Mouse (Mus musculus): ENCODE data around the gene Apbb2.

The Apbb2 gene

DNA sequence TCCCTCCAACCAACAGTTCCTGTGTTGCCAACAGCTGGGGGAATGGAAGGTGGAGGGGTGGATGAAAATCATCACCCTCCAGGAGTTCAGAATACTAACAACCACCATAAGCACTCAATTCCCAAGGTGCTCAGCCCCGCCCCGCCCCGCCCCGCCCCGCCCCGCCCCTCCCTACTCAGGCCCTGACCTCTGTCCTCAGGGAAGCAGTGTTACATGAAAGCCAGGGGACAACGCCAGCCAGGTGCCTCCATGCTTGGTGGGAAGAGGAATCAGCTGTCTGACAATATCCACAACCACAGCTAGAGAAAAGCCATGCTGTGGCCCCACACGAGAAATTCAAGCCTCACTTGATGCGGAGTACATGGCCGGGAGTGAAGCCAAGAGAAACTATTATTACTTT is 276.7 kb downstream of the Apbb2 start:
- no peak for DNase-seq (ENCODE audit: low read depth, low spot score)

GRCm38 (mm10) chr5:66340356-66341102 is 278.1 kb downstream of the Apbb2 start:
- DNase-seq (ENCODE audit: low read depth, low spot score) = no peak

GRCm38 (mm10) chr5:66338583-66338982 is 280.0 kb downstream of the Apbb2 start:
- no peak for DNase-seq (ENCODE audit: low read depth, low spot score)

GRCm38 (mm10) chr5:66337969-66338345 is 280.6 kb downstream of the Apbb2 start:
- DNase-seq (ENCODE audit: low read depth, low spot score) = peak; percentile 26

DNA sequence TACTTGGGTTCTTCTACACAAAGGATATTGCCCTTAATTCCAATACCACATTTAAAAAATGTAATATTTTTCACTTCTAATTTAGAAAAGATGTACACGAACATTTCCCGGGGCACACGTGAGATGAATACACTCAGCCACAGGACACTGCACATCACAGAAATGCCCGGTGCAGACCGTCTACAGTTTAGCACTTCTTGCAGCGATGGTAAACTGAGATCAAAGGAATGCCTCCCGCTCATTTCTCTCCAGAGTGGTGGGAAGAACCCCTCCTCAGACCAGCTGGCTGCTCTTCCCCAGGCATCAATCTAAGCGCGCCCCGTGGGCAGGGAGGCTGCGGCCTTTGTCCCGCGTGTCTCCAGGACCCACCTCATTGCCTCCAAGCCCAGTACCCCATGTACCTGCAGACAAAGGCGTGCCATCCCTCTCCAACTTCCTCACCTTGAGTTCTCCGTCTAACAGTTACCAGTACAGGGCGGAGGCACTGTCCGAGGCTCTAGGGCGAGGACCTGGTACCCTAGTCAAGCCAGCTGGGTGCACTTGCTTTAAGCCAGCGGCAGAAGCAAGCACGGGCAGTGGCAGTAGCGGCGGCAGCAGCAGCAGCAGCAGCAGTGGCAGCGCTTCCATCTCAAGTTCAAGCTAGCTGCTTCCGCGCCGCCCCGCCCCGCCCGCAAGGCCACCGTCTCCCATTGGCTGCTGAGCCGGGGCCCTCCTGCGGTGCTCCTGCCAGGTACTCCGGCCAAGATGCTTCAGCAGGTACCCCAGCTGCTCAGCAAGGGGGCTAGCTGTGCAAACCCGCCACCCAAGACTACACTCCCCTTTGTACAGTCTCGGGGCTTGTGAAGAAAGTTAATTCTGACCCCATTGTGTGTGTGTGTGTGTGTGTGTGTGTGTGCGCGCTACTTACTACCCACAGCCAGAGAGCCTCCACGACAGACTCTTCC is 281.3 kb downstream of the Apbb2 start:
- DNase-seq (ENCODE audit: low read depth, low spot score) = no peak

GRCm38 (mm10) chr5:66330806-66331205 is 287.8 kb downstream of the Apbb2 start:
- no peak for DNase-seq (ENCODE audit: low read depth, low spot score)

DNA sequence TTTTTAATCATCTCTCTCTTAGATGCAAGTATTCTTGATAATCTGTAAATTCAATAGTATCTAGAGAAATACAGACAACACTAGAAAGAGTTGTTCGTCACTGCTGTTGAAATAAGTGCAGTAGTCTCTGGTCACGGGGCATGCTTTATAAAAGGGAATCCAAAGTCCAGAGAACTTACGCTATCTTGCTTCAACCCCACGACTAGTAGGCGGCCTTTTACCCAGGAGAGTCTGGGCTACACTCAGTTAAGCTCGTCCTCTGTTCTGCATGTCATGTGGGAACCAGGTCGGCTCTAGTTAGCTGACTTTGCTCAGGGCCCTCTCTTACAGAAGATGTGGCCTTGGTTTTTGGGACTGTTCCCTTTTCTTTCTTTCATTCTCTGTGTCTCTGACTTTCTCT is 289.8 kb downstream of the Apbb2 start:
- DNase-seq (ENCODE audit: low read depth, low spot score) = no peak

DNA sequence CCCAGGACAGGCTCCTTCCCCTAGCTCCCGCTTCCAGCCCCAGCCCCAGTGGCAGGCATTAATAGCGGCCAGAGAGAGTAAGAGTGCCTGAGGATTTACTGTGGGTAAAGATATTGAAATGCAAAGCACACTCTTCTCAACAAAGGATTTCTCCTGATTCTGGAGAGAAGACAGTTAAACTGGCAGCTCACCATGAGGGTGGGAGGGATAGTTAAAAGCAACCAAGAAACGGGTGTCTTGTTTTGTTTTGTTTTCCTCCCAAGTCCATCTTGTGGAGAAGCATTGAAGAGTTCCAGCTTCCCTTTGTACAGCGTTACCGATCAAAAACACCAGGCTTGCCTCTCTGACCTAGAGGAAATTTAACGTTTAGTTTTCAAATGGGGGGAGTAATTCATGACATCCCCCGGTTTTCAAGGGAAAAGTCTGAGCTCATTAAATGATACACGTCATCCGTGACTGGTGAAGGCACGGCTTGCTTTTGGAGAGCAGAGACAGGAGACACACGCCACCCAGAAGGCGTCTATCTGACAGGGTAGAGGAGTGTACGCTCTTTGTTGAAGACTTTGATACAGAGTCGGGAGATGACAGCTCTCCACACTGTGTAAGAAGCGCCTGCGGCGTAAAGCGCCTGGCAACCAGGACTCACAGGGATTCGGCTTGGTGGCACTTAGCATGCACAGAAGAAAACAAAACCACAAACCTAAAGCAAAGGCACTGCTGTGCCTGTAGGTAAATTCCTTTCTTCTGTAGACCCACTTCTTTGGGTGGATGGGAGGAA is 290.4 kb downstream of the Apbb2 start:
- no peak for DNase-seq (ENCODE audit: low read depth, low spot score)

DNA sequence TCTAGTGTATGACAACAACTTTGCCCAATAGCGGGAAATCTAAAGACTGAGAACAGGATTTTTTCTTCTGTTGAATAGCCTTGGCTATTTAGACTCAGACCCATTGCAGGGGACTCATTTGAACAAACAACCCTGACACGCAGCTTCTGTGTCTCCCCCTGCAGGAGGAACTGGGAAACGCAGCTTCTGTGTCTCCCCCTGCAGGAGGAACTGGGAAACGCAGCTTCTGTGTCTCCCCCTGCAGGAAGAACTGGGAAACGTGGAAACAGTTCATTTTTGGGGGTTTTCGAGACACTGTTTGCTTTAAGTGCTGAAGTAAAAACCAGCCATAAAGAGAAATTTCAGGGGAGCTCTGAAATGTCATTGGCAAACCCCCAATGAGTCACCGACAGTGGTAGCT is 292.2 kb downstream of the Apbb2 start:
- no peak for DNase-seq (ENCODE audit: low read depth, low spot score)

- no peak for DNase-seq (ENCODE audit: low read depth, low spot score)
These were observed 295.0 kb downstream of the Apbb2 start for GRCm38 (mm10) chr5:66323603-66324002.

- DNase-seq (ENCODE audit: low read depth, low spot score) = no peak
These were observed 295.5 kb downstream of the Apbb2 start for GRCm38 (mm10) chr5:66323131-66323530.

GRCm38 (mm10) chr5:66319827-66320404 is 298.7 kb downstream of the Apbb2 start:
- no peak for DNase-seq (ENCODE audit: low read depth, low spot score)

GRCm38 (mm10) chr5:66319341-66319740 is 299.2 kb downstream of the Apbb2 start:
- no peak for DNase-seq (ENCODE audit: low read depth, low spot score)

- no peak for DNase-seq (ENCODE audit: low read depth, low spot score)
These were observed 302.8 kb downstream of the Apbb2 start for GRCm38 (mm10) chr5:66315791-66316190.

DNA sequence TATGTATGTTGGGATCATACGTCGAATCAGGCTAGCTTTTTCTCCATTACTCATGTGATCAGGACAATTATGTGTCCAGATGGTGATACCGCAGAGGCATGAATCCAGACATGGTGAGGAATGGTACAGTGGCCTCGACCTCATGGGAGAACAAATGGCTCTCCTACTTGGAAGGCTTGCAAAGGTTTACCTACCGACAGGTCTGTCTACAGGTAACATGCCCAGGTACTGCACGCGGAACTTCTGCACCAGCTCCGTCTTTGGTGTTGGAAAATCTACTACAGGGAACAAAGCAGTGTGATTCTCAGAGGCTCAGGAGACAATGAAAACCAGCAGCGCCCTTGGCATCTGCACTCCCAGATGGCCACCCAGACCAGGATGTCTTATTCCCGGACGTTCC is 307.8 kb downstream of the Apbb2 start:
- no peak for DNase-seq (ENCODE audit: low read depth, low spot score)

GRCm38 (mm10) chr5:66310328-66310727 is 308.3 kb downstream of the Apbb2 start:
- no peak for DNase-seq (ENCODE audit: low read depth, low spot score)

DNA sequence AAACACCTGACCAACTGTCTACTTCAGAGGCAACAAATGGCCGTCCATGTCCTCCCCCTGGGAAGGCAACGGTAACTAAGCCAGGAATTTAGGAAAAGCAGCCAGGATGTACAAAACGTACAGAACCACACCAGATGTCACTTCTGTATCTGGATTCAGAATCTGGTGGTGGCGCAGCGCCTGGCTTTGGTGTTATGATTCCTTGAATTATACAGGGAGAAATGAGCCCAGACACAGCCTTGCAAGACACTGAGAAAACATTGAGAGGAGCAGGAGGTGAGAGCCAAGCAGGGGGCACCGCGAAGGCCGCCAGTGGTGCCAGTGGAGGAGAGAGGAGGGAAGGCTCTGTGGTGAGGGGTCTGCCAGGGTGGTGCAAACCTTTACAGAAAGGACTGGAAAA is 313.1 kb downstream of the Apbb2 start:
- no peak for DNase-seq (ENCODE audit: low read depth, low spot score)

GRCm38 (mm10) chr5:66304300-66305067 is 314.1 kb downstream of the Apbb2 start:
- DNase-seq (ENCODE audit: low read depth, low spot score) = no peak

GRCm38 (mm10) chr5:66302873-66303272 is 315.7 kb downstream of the Apbb2 start:
- no peak for DNase-seq (ENCODE audit: low read depth, low spot score)

- no peak for DNase-seq (ENCODE audit: low read depth, low spot score)
These were observed 316.3 kb downstream of the Apbb2 start for GRCm38 (mm10) chr5:66302085-66302815.

All from retina, adult 2 months (tissue).